Comparison of ENCODE assay signal across 13 mouse cellular contexts in the genomic region with DNA sequence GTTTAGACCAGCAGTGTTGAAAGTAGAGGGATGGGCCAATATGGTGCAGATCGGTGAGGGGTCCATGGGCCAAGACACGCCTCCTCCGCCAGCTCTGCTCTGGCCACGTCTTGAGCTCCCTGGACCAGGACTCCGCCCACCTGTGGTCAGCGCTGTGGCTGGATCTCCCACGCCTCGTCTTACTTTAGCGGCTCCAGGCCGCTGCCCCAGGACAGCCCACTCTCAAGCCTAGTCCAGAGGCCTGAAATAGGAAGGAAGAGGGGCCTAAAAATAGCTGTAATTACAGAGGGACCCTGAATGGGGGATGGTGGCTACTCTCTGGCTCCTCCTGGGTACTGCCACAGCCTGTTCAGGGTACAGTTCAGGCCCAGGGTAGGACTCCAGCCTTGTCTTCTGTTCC. TPM values are rescaled to one million over a fixed set of nuclear protein-coding genes. Genes with fewer than 3 reads are reported as not detected.
A peak's percentile ranks its signal among the peaks of the same experiment; 100 is the strongest.
DNase-seq lines count a peak whose midpoint lies in the region; ATAC-seq lines count a peak whose summit lies in the region.
"Had no signal": no experiment of that assay in that cellular context is flagged by ENCODE, and none has a peak within 500 bp of the region (broad histone marks: within the 10 kb centered on the region; RNA-seq: fewer than 3 reads in every experiment).

No protein-coding gene starts in this region.

- 17% methylated on average over 10 of the region's 10 CpGs for WGBS in heart, embryonic 15.5 days
- WGBS in liver, embryonic 11.5 days = 32% methylated on average over 10 of the region's 10 CpGs
- WGBS in liver, embryonic 12.5 days (ENCODE audit: insufficient replicate concordance) = 13% methylated on average over 10 of the region's 10 CpGs
- 37% methylated on average over 10 of the region's 10 CpGs for WGBS in embryonic facial prominence, embryonic 11.5 days

- H3K9me3 ChIP-seq in heart, embryonic 15.5 days (replicated peaks) = no peaks in the 10 kb centered on the region
- no peaks in the 10 kb centered on the region for H3K9me3 ChIP-seq in liver, embryonic 11.5 days (ENCODE audit: control insufficient read depth, low read length)
- H3K9me3 ChIP-seq in liver, embryonic 12.5 days (replicated peaks) = no peaks in the 10 kb centered on the region
- no peaks in the 10 kb centered on the region for H3K9me3 ChIP-seq in embryonic facial prominence, embryonic 11.5 days (replicated peaks; ENCODE audit: control insufficient read depth, low read length)
- H3K9me3 ChIP-seq: hindbrain, embryonic 12.5 days had no signal

- H3K27ac ChIP-seq in heart, embryonic 15.5 days = 0 out of 2 replicates have a peak overlapping the region, but pooled peaks have one; percentile 26
- H3K27ac ChIP-seq in liver, embryonic 11.5 days (ENCODE audit: low read depth, low read length) = no peak overlapping the region
- H3K27ac ChIP-seq in liver, embryonic 12.5 days = no peak overlapping the region
- H3K27ac ChIP-seq in embryonic facial prominence, embryonic 11.5 days (replicated peaks; ENCODE audit: low read depth, low read length) = no peak overlapping the region
- H3K27ac ChIP-seq: hindbrain, embryonic 12.5 days had no signal

- no peaks in the 10 kb centered on the region for H3K36me3 ChIP-seq in heart, embryonic 15.5 days
- H3K36me3 ChIP-seq in liver, embryonic 11.5 days (ENCODE audit: control insufficient read depth, insufficient read depth, low read length) = no peaks in the 10 kb centered on the region
- no peaks in the 10 kb centered on the region for H3K36me3 ChIP-seq in liver, embryonic 12.5 days
- no peaks in the 10 kb centered on the region for H3K36me3 ChIP-seq in embryonic facial prominence, embryonic 11.5 days (replicated peaks; ENCODE audit: control insufficient read depth, insufficient read depth, low read depth, low read length)
- H3K36me3 ChIP-seq: hindbrain, embryonic 12.5 days had no signal

- no peak overlapping the region for H3K4me3 ChIP-seq in heart, embryonic 15.5 days
- no peak overlapping the region for H3K4me3 ChIP-seq in liver, embryonic 11.5 days (ENCODE audit: low read depth, low read length)
- no peak overlapping the region for H3K4me3 ChIP-seq in liver, embryonic 12.5 days
- H3K4me3 ChIP-seq in embryonic facial prominence, embryonic 11.5 days (ENCODE audit: low read depth, low read length) = no peak overlapping the region
- H3K4me3 ChIP-seq: hindbrain, embryonic 12.5 days had no signal

- H3K4me2 ChIP-seq in heart, embryonic 15.5 days = peak overlapping the region; percentile 3; the same call in 1 of the 2 replicates
- H3K4me2 ChIP-seq in liver, embryonic 11.5 days = no peak overlapping the region
- no peak overlapping the region; the same call in 1 of the 2 replicates for H3K4me2 ChIP-seq in liver, embryonic 12.5 days
- no peak overlapping the region for H3K4me2 ChIP-seq in embryonic facial prominence, embryonic 11.5 days (ENCODE audit: low read depth, low read length)
- H3K4me2 ChIP-seq: hindbrain, embryonic 12.5 days had no signal

- H3K27me3 ChIP-seq in heart, embryonic 15.5 days = no peaks in the 10 kb centered on the region; the same call in 1 of the 2 replicates
- 0 out of 2 replicates have a peak, but pooled peaks cover 3% of the 10 kb centered on the region for H3K27me3 ChIP-seq in liver, embryonic 11.5 days (replicated peaks; ENCODE audit: control insufficient read depth, insufficient read depth, low read length)
- H3K27me3 ChIP-seq in liver, embryonic 12.5 days (replicated peaks) = peaks cover 17% of the 10 kb centered on the region
- H3K27me3 ChIP-seq in embryonic facial prominence, embryonic 11.5 days (ENCODE audit: control insufficient read depth, insufficient read depth, low read length) = 0 out of 2 replicates have a peak, but pooled peaks cover 2% of the 10 kb centered on the region

- peaks cover 11% of the 10 kb centered on the region for H3K4me1 ChIP-seq in heart, embryonic 15.5 days (replicated peaks)
- peaks cover 6% of the 10 kb centered on the region; the same call in 1 of the 2 replicates for H3K4me1 ChIP-seq in liver, embryonic 11.5 days (replicated peaks; ENCODE audit: control insufficient read depth, insufficient read depth, low read length)
- peaks cover 7% of the 10 kb centered on the region; the same call in 1 of the 2 replicates for H3K4me1 ChIP-seq in liver, embryonic 12.5 days
- H3K4me1 ChIP-seq in embryonic facial prominence, embryonic 11.5 days (ENCODE audit: control insufficient read depth, insufficient read depth, low read length) = no peaks in the 10 kb centered on the region; the same call in 1 of the 2 replicates

- intact Hi-C loops in left cerebral cortex, postnatal 4 days (cut with DNase I) = loop anchor here (10.0 kb wide), 2 partner anchors 205 to 265 kb away; partner anchors contain the start of gene Pdk2

- no peak for DNase-seq in heart, adult 8-10 months (ENCODE audit: low spot score)
- DNase-seq in liver, embryonic 11.5 days (ENCODE audit: low spot score) = no peak
- DNase-seq in embryonic facial prominence, embryonic 11.5 days (ENCODE audit: low spot score) = no peak
- DNase-seq in heart, postnatal 4 days = peak; percentile 45
- DNase-seq in retina, embryonic 14.5 days (ENCODE audit: low spot score) = no peak
- no peak for DNase-seq in left cerebral cortex, postnatal 4 days
- DNase-seq: adrenal gland, adult 8-10 months; cerebellum, postnatal 25 days; thymus, adult 2 months had no signal

- ATAC-seq in heart, embryonic 15.5 days (replicated peaks; ENCODE audit: insufficient number of reproducible peaks, insufficient read depth, low FRiP score, low read depth) = peak; percentile 32; the same call in 1 of the 2 replicates
- 0 out of 2 replicates have a peak, but pooled peaks have one; percentile 15 for ATAC-seq in liver, embryonic 11.5 days (replicated peaks; ENCODE audit: low FRiP score)
- no peak for ATAC-seq in liver, embryonic 12.5 days
- ATAC-seq in embryonic facial prominence, embryonic 11.5 days (replicated peaks; ENCODE audit: insufficient number of reproducible peaks, low FRiP score, low TSS enrichment, low read depth) = peak; percentile 37; the same call in 1 of the 2 replicates

- H3K9ac ChIP-seq in heart, embryonic 15.5 days = 0 out of 2 replicates have a peak overlapping the region, but pooled peaks have one; percentile 0
- H3K9ac ChIP-seq in liver, embryonic 11.5 days (ENCODE audit: low read depth, low read length) = no peak overlapping the region
- H3K9ac ChIP-seq in liver, embryonic 12.5 days = no peak overlapping the region
- H3K9ac ChIP-seq in embryonic facial prominence, embryonic 11.5 days (replicated peaks; ENCODE audit: low read length) = no peak overlapping the region
- H3K9ac ChIP-seq: hindbrain, embryonic 12.5 days had no signal

RNA-seq across cellular contexts. Expression of gene Tac4, which starts 11.2 kb away (rescaled TPM):
- not detected in 2 replicates for polyA plus RNA-seq in heart, embryonic 15.5 days (2015; fragmentation: Nextera tagmentation; extraction: Ambion mirVana)
- not detected for total RNA-seq in heart, adult 8-10 months (2022)
- polyA plus RNA-seq in liver, embryonic 11.5 days (2014; fragmentation: Nextera tagmentation; extraction: Ambion mirVana) = not detected in 2 replicates
- polyA plus RNA-seq in liver, embryonic 12.5 days (2016; fragmentation: Nextera tagmentation; extraction: Ambion mirVana) = 0.10 TPM in 1 of 2 replicates, not detected in the other
- not detected in 2 replicates for polyA plus RNA-seq in embryonic facial prominence, embryonic 11.5 days (2014; fragmentation: Nextera tagmentation; extraction: Ambion mirVana)
- total RNA-seq in heart, postnatal 4 days (2021) = not detected
- not detected for total RNA-seq in left cerebral cortex, postnatal 4 days (2021)
- total RNA-seq: adrenal gland, adult 8-10 months; left cerebral cortex, postnatal 14 days had no signal

RNA-seq across cellular contexts. Expression of gene Kat7, which starts 59.9 kb away (rescaled TPM):
- polyA plus RNA-seq in heart, embryonic 15.5 days (2015; fragmentation: Nextera tagmentation; extraction: Ambion mirVana) = 43.3 and 51.3 TPM in 2 replicates
- total RNA-seq in heart, adult 8-10 months (2022) = 10 to 100 TPM; 27.2 to 37.8 (median 32.3) TPM
- polyA plus RNA-seq in liver, embryonic 11.5 days (2014; fragmentation: Nextera tagmentation; extraction: Ambion mirVana) = 65.4 and 72.5 TPM in 2 replicates
- 48.1 and 49.5 TPM in 2 replicates for polyA plus RNA-seq in liver, embryonic 12.5 days (2016; fragmentation: Nextera tagmentation; extraction: Ambion mirVana)
- polyA plus RNA-seq in embryonic facial prominence, embryonic 11.5 days (2014; fragmentation: Nextera tagmentation; extraction: Ambion mirVana) = 81.9 and 87.9 TPM in 2 replicates
- 10 to 100 TPM; 52.9 to 54.3 TPM for total RNA-seq in heart, postnatal 4 days (2021)
- 10 to 100 TPM; 70.2 to 72.0 TPM for total RNA-seq in left cerebral cortex, postnatal 4 days (2021)
